Mouse (Mus musculus): ENCODE results near the gene Mpzl3. TPM values are rescaled to one million over a fixed set of nuclear protein-coding genes. Genes with fewer than 3 reads are reported as not detected.
A peak's percentile ranks its signal among the peaks of the same experiment; 100 is the strongest.

Gene Mpzl3
- polyA plus RNA-seq, 1 experiment from 2014 or later: 3.5 TPM

GRCm38 (mm10) chr9:45090811-45091210 is 35.8 kb downstream of the Mpzl3 start:
- H3K36me3 ChIP-seq (ENCODE audit: insufficient read depth, low read length): no peaks in the 10 kb centered on the region
- WGBS: 62% methylated on average over 3 of the region's 3 CpGs
- H3K4me2 ChIP-seq (ENCODE audit: low read length): no peak overlapping the region
- H3K9ac ChIP-seq (ENCODE audit: low read depth, low read length): no peak overlapping the region
- no peak overlapping the region for H3K27ac ChIP-seq
- ATAC-seq (replicated peaks; ENCODE audit: low FRiP score, low read depth) (no peak), DNase-seq (ENCODE audit: low spot score) (no peak)
- H3K4me3 ChIP-seq (replicated peaks; ENCODE audit: low read depth, low read length): no peak overlapping the region
- no peaks in the 10 kb centered on the region for H3K9me3 ChIP-seq (replicated peaks; ENCODE audit: low read length)
- H3K27me3 ChIP-seq (ENCODE audit: insufficient read depth, low read length): no peaks in the 10 kb centered on the region
- no peaks in the 10 kb centered on the region for H3K4me1 ChIP-seq (replicated peaks; ENCODE audit: insufficient read depth, low read length)
- peak; percentile 43; the same call in 1 of the 2 replicates for TF ChIP-seq CTCF (IDR thresholded peaks at IDR 0.05; ENCODE audit: low read depth)

GRCm38 (mm10) chr9:45092641-45093040 is 37.7 kb downstream of the Mpzl3 start:
- no peak overlapping the region for H3K4me3 ChIP-seq (replicated peaks; ENCODE audit: low read depth, low read length)
- DNase-seq (ENCODE audit: low spot score) (no peak), ATAC-seq (replicated peaks; ENCODE audit: low FRiP score, low read depth) (no peak)
- no peak overlapping the region for H3K9ac ChIP-seq (ENCODE audit: low read depth, low read length)
- TF ChIP-seq CTCF (IDR thresholded peaks at IDR 0.05; ENCODE audit: low read depth): no peak
- no peaks in the 10 kb centered on the region for H3K27me3 ChIP-seq (ENCODE audit: insufficient read depth, low read length)
- no peaks in the 10 kb centered on the region for H3K36me3 ChIP-seq (ENCODE audit: insufficient read depth, low read length)
- WGBS: 47% methylated on average over 4 of the region's 4 CpGs
- H3K9me3 ChIP-seq (replicated peaks; ENCODE audit: low read length): no peaks in the 10 kb centered on the region
- H3K4me1 ChIP-seq (replicated peaks; ENCODE audit: insufficient read depth, low read length): no peaks in the 10 kb centered on the region
- 0 out of 2 replicates have a peak overlapping the region, but pooled peaks have one; percentile 4 for H3K27ac ChIP-seq
- H3K4me2 ChIP-seq (ENCODE audit: low read length): no peak overlapping the region

- no peak overlapping the region for H3K27ac ChIP-seq
- no peaks in the 10 kb centered on the region for H3K27me3 ChIP-seq (ENCODE audit: insufficient read depth, low read length)
- WGBS: 77% methylated on average over 6 of the region's 6 CpGs
- H3K9me3 ChIP-seq (replicated peaks; ENCODE audit: low read length): no peaks in the 10 kb centered on the region
- H3K36me3 ChIP-seq (ENCODE audit: insufficient read depth, low read length): no peaks in the 10 kb centered on the region
- no peak for ATAC-seq (replicated peaks; ENCODE audit: low FRiP score, low read depth)
- no peak overlapping the region for H3K4me2 ChIP-seq (ENCODE audit: low read length)
- H3K9ac ChIP-seq (ENCODE audit: low read depth, low read length): no peak overlapping the region
- no peak overlapping the region for H3K4me3 ChIP-seq (replicated peaks; ENCODE audit: low read depth, low read length)
- TF ChIP-seq CTCF (IDR thresholded peaks at IDR 0.05; ENCODE audit: low read depth): no peak
- DNase-seq (ENCODE audit: low spot score): no peak
- no peaks in the 10 kb centered on the region for H3K4me1 ChIP-seq (replicated peaks; ENCODE audit: insufficient read depth, low read length)
These were observed 40.4 kb downstream of the Mpzl3 start for GRCm38 (mm10) chr9:45095149-45095937.

- H3K4me3 ChIP-seq (replicated peaks; ENCODE audit: low read depth, low read length): no peak overlapping the region
- ATAC-seq (replicated peaks; ENCODE audit: low FRiP score, low read depth): no peak
- H3K4me1 ChIP-seq (replicated peaks; ENCODE audit: insufficient read depth, low read length): no peaks in the 10 kb centered on the region
- 79% methylated on average over 5 of the region's 5 CpGs for WGBS
- H3K9ac ChIP-seq (ENCODE audit: low read depth, low read length): no peak overlapping the region
- no peak for TF ChIP-seq CTCF (IDR thresholded peaks at IDR 0.05; ENCODE audit: low read depth)
- H3K4me2 ChIP-seq (ENCODE audit: low read length): no peak overlapping the region
- H3K36me3 ChIP-seq (ENCODE audit: insufficient read depth, low read length): no peaks in the 10 kb centered on the region
- H3K9me3 ChIP-seq (replicated peaks; ENCODE audit: low read length): no peaks in the 10 kb centered on the region
- no peak for DNase-seq (ENCODE audit: low spot score)
- H3K27me3 ChIP-seq (ENCODE audit: insufficient read depth, low read length): no peaks in the 10 kb centered on the region
- no peak overlapping the region for H3K27ac ChIP-seq
These were observed 42.9 kb downstream of the Mpzl3 start for GRCm38 (mm10) chr9:45097877-45098276.

GRCm38 (mm10) chr9:45098426-45098825 is 43.4 kb downstream of the Mpzl3 start:
- DNase-seq (ENCODE audit: low spot score) (no peak), ATAC-seq (replicated peaks; ENCODE audit: low FRiP score, low read depth) (no peak)
- no peak for TF ChIP-seq CTCF (IDR thresholded peaks at IDR 0.05; ENCODE audit: low read depth)
- H3K9ac ChIP-seq (ENCODE audit: low read depth, low read length): no peak overlapping the region
- H3K4me1 ChIP-seq (replicated peaks; ENCODE audit: insufficient read depth, low read length): no peaks in the 10 kb centered on the region
- H3K4me2 ChIP-seq (ENCODE audit: low read length): no peak overlapping the region
- H3K4me3 ChIP-seq (replicated peaks; ENCODE audit: low read depth, low read length): no peak overlapping the region
- H3K27ac ChIP-seq: no peak overlapping the region
- no peaks in the 10 kb centered on the region for H3K27me3 ChIP-seq (ENCODE audit: insufficient read depth, low read length)
- WGBS: 34% methylated on average over 3 of the region's 3 CpGs
- H3K9me3 ChIP-seq (replicated peaks; ENCODE audit: low read length): no peaks in the 10 kb centered on the region
- H3K36me3 ChIP-seq (ENCODE audit: insufficient read depth, low read length): no peaks in the 10 kb centered on the region

- no peak overlapping the region for H3K4me2 ChIP-seq (ENCODE audit: low read length)
- DNase-seq (ENCODE audit: low spot score) (no peak), ATAC-seq (replicated peaks; ENCODE audit: low FRiP score, low read depth) (no peak)
- H3K9me3 ChIP-seq (replicated peaks; ENCODE audit: low read length): no peaks in the 10 kb centered on the region
- no peak overlapping the region for H3K9ac ChIP-seq (ENCODE audit: low read depth, low read length)
- TF ChIP-seq CTCF (IDR thresholded peaks at IDR 0.05; ENCODE audit: low read depth): no peak
- 73% methylated on average over 1 of the region's 1 CpGs for WGBS
- H3K36me3 ChIP-seq (ENCODE audit: insufficient read depth, low read length): no peaks in the 10 kb centered on the region
- H3K4me1 ChIP-seq (replicated peaks; ENCODE audit: insufficient read depth, low read length): no peaks in the 10 kb centered on the region
- H3K27ac ChIP-seq: no peak overlapping the region
- no peaks in the 10 kb centered on the region for H3K27me3 ChIP-seq (ENCODE audit: insufficient read depth, low read length)
- no peak overlapping the region for H3K4me3 ChIP-seq (replicated peaks; ENCODE audit: low read depth, low read length)
These were observed 47.5 kb downstream of the Mpzl3 start for GRCm38 (mm10) chr9:45102528-45102927.
